Comparison of ENCODE assay signal across 9 mouse cellular contexts in genomic region chr2:84937491-84938150, GRCm38 (mm10). TPM values are rescaled to one million over a fixed set of nuclear protein-coding genes. Genes with fewer than 3 reads are reported as not detected.
DNase-seq lines count a peak whose midpoint lies in the region; ATAC-seq lines count a peak whose summit lies in the region.
"Had no signal": no experiment of that assay in that cellular context is flagged by ENCODE, and none has a peak within 500 bp of the region (broad histone marks: within the 10 kb centered on the region; RNA-seq: fewer than 3 reads in every experiment).

No protein-coding gene starts in this region.

- no peak for ATAC-seq in midbrain, embryonic 13.5 days
- ATAC-seq in midbrain, embryonic 16.5 days: no peak
- no peak for ATAC-seq in limb, embryonic 11.5 days (ENCODE audit: insufficient number of reproducible peaks, low FRiP score, low TSS enrichment, low read depth)
- no peak for ATAC-seq in stomach, embryonic 14.5 days (ENCODE audit: insufficient number of reproducible peaks, insufficient read depth, low FRiP score, low read depth)
- ATAC-seq in erythroid progenitor cell, adult 5-6 weeks (replicated peaks; ENCODE audit: low FRiP score, poor library complexity, severe bottlenecking): no peak

- 89% methylated on average over 3 of the region's 3 CpGs for WGBS in midbrain, embryonic 13.5 days
- 70% methylated on average over 3 of the region's 3 CpGs for WGBS in midbrain, embryonic 16.5 days
- 83% methylated on average over 3 of the region's 3 CpGs for WGBS in limb, embryonic 11.5 days
- WGBS in stomach, embryonic 14.5 days: 38% methylated on average over 3 of the region's 3 CpGs

- no peaks in the 10 kb centered on the region for H3K36me3 ChIP-seq in midbrain, embryonic 13.5 days
- no peaks in the 10 kb centered on the region for H3K36me3 ChIP-seq in midbrain, embryonic 16.5 days (ENCODE audit: control insufficient read depth, insufficient read depth, low read length)
- no peaks in the 10 kb centered on the region; the same call in 1 of the 2 replicates for H3K36me3 ChIP-seq in limb, embryonic 11.5 days (ENCODE audit: control insufficient read depth, insufficient read depth, low read length)
- no peaks in the 10 kb centered on the region; the same call in 1 of the 2 replicates for H3K36me3 ChIP-seq in stomach, embryonic 14.5 days (ENCODE audit: control insufficient read depth, insufficient read depth, low read length)

- no peaks in the 10 kb centered on the region for H3K9me3 ChIP-seq in midbrain, embryonic 13.5 days
- no peaks in the 10 kb centered on the region for H3K9me3 ChIP-seq in midbrain, embryonic 16.5 days (replicated peaks; ENCODE audit: control insufficient read depth, low read length, poor library complexity, severe bottlenecking)
- no peaks in the 10 kb centered on the region for H3K9me3 ChIP-seq in limb, embryonic 11.5 days (ENCODE audit: control insufficient read depth, low read length)
- H3K9me3 ChIP-seq in stomach, embryonic 14.5 days (ENCODE audit: control insufficient read depth, low read depth, low read length): no peaks in the 10 kb centered on the region

- H3K27ac ChIP-seq in midbrain, embryonic 13.5 days: no peak overlapping the region
- no peak overlapping the region for H3K27ac ChIP-seq in midbrain, embryonic 16.5 days (ENCODE audit: low read length)
- no peak overlapping the region for H3K27ac ChIP-seq in limb, embryonic 11.5 days (replicated peaks; ENCODE audit: low read depth, low read length)
- H3K27ac ChIP-seq in stomach, embryonic 14.5 days (ENCODE audit: low read length): peak overlapping the region; percentile 52; the same call in 1 of the 2 replicates

- no peaks in the 10 kb centered on the region for H3K27me3 ChIP-seq in midbrain, embryonic 13.5 days
- H3K27me3 ChIP-seq in midbrain, embryonic 16.5 days (ENCODE audit: control insufficient read depth, insufficient read depth, low read depth, low read length): no peaks in the 10 kb centered on the region
- no peaks in the 10 kb centered on the region for H3K27me3 ChIP-seq in limb, embryonic 11.5 days (ENCODE audit: control insufficient read depth, insufficient read depth, low read length)
- H3K27me3 ChIP-seq in stomach, embryonic 14.5 days (ENCODE audit: control insufficient read depth, insufficient read depth, low read length): no peaks in the 10 kb centered on the region

- H3K4me3 ChIP-seq in midbrain, embryonic 13.5 days (replicated peaks): no peak overlapping the region
- no peak overlapping the region for H3K4me3 ChIP-seq in midbrain, embryonic 16.5 days (ENCODE audit: low read depth, low read length)
- H3K4me3 ChIP-seq in limb, embryonic 11.5 days (ENCODE audit: low read depth, low read length): peak overlapping the region; percentile 41
- peak overlapping the region; percentile 42 for H3K4me3 ChIP-seq in stomach, embryonic 14.5 days (ENCODE audit: low read depth, low read length)

- H3K4me1 ChIP-seq in midbrain, embryonic 13.5 days (replicated peaks): peaks cover 16% of the 10 kb centered on the region
- peaks cover 4% of the 10 kb centered on the region for H3K4me1 ChIP-seq in midbrain, embryonic 16.5 days (ENCODE audit: control insufficient read depth, insufficient read depth, low read length)
- peaks cover 7% of the 10 kb centered on the region; the same call in 1 of the 2 replicates for H3K4me1 ChIP-seq in limb, embryonic 11.5 days (ENCODE audit: control insufficient read depth, insufficient read depth, low read length)
- peaks cover 11% of the 10 kb centered on the region; the same call in 1 of the 2 replicates for H3K4me1 ChIP-seq in stomach, embryonic 14.5 days (ENCODE audit: control insufficient read depth, insufficient read depth, low read length)

- 0 out of 2 replicates have a peak overlapping the region, but pooled peaks have one; percentile 8 for H3K4me2 ChIP-seq in midbrain, embryonic 13.5 days (replicated peaks)
- H3K4me2 ChIP-seq in midbrain, embryonic 16.5 days (ENCODE audit: low read length): no peak overlapping the region
- peak overlapping the region; percentile 46 for H3K4me2 ChIP-seq in limb, embryonic 11.5 days (ENCODE audit: low read depth, severe bottlenecking)
- peak overlapping the region; percentile 67 for H3K4me2 ChIP-seq in stomach, embryonic 14.5 days (replicated peaks; ENCODE audit: low read depth, low read length)

- DNase-seq in fibroblast of lung, adult 2 months (ENCODE audit: low read depth): peak; percentile 24
- DNase-seq in limb, embryonic 11.5 days (ENCODE audit: low spot score): peak; percentile 25
- DNase-seq in thymus, adult 18-20 months: no peak
- no peak for DNase-seq in left cerebral cortex, adult 8-10 months (ENCODE audit: low spot score in 2 of 2)

- H3K9ac ChIP-seq in midbrain, embryonic 13.5 days (replicated peaks): no peak overlapping the region
- no peak overlapping the region for H3K9ac ChIP-seq in midbrain, embryonic 16.5 days (ENCODE audit: low read depth, low read length)
- H3K9ac ChIP-seq in limb, embryonic 11.5 days (ENCODE audit: low read length): no peak overlapping the region
- H3K9ac ChIP-seq in stomach, embryonic 14.5 days (replicated peaks; ENCODE audit: low read depth, low read length): no peak overlapping the region; the same call in 1 of the 2 replicates

RNA-seq across cellular contexts. Expression of gene Slc43a3, which starts 1.2 kb away (rescaled TPM):
- 4.8 and 5.4 TPM in 2 replicates for polyA plus RNA-seq in midbrain, embryonic 13.5 days (2015; fragmentation: Nextera tagmentation; extraction: Ambion mirVana)
- 2.8 and 3.1 TPM in 2 replicates for polyA plus RNA-seq in midbrain, embryonic 16.5 days (2015; fragmentation: Nextera tagmentation; extraction: Ambion mirVana)
- polyA plus RNA-seq in limb, embryonic 11.5 days (2014; fragmentation: Nextera tagmentation; extraction: Ambion mirVana): 31.6 and 31.7 TPM in 2 replicates
- 40.4 and 40.5 TPM in 2 replicates for polyA plus RNA-seq in stomach, embryonic 14.5 days (2014; fragmentation: Nextera tagmentation; extraction: Ambion mirVana)
- total RNA-seq in erythroid progenitor cell, adult 5-6 weeks (2015; ENCODE audit: low replicate concordance): 480 and 538 TPM in 2 replicates
- total RNA-seq in erythroid progenitor cell, adult 5-6 weeks (2017; ENCODE audit: low replicate concordance): 432 and 465 TPM in 2 replicates
- 1 to 10 TPM in 3 of 4 experiments, under 1 TPM in 1; 0.49 to 1.2 (median 1.0) TPM for total RNA-seq in left cerebral cortex, adult 8-10 months (2022)

RNA-seq across cellular contexts. Expression of gene Prg2, which starts 42.6 kb away (rescaled TPM):
- 0.19 and 0.49 TPM in 2 replicates for polyA plus RNA-seq in midbrain, embryonic 13.5 days (2015; fragmentation: Nextera tagmentation; extraction: Ambion mirVana)
- not detected in 2 replicates for polyA plus RNA-seq in midbrain, embryonic 16.5 days (2015; fragmentation: Nextera tagmentation; extraction: Ambion mirVana)
- 0.47 and 0.48 TPM in 2 replicates for polyA plus RNA-seq in limb, embryonic 11.5 days (2014; fragmentation: Nextera tagmentation; extraction: Ambion mirVana)
- 0.42 TPM in 1 of 2 replicates, not detected in the other for polyA plus RNA-seq in stomach, embryonic 14.5 days (2014; fragmentation: Nextera tagmentation; extraction: Ambion mirVana)
- 91.5 and 93.5 TPM in 2 replicates for total RNA-seq in erythroid progenitor cell, adult 5-6 weeks (2015; ENCODE audit: low replicate concordance)
- 123 and 136 TPM in 2 replicates for total RNA-seq in erythroid progenitor cell, adult 5-6 weeks (2017; ENCODE audit: low replicate concordance)
- under 1 TPM in 1 of 4 experiments, not detected in 3; 0.61 TPM for total RNA-seq in left cerebral cortex, adult 8-10 months (2022)

RNA-seq across cellular contexts. Expression of gene Prg3, which starts 50.4 kb away (rescaled TPM):
- polyA plus RNA-seq in midbrain, embryonic 13.5 days (2015; fragmentation: Nextera tagmentation; extraction: Ambion mirVana): not detected in 2 replicates
- not detected in 2 replicates for polyA plus RNA-seq in midbrain, embryonic 16.5 days (2015; fragmentation: Nextera tagmentation; extraction: Ambion mirVana)
- not detected in 2 replicates for polyA plus RNA-seq in limb, embryonic 11.5 days (2014; fragmentation: Nextera tagmentation; extraction: Ambion mirVana)
- polyA plus RNA-seq in stomach, embryonic 14.5 days (2014; fragmentation: Nextera tagmentation; extraction: Ambion mirVana): 0.60 TPM in 1 of 2 replicates, not detected in the other
- 3.4 and 10.1 TPM in 2 replicates for total RNA-seq in erythroid progenitor cell, adult 5-6 weeks (2015; ENCODE audit: low replicate concordance)
- 8.2 and 32.4 TPM in 2 replicates for total RNA-seq in erythroid progenitor cell, adult 5-6 weeks (2017; ENCODE audit: low replicate concordance)
- total RNA-seq in left cerebral cortex, adult 8-10 months (2022): not detected
- polyA plus RNA-seq: brain, embryonic 14.5 days had no signal

RNA-seq across cellular contexts. Expression of gene Rtn4rl2, which starts 51.1 kb away (rescaled TPM):
- polyA plus RNA-seq in midbrain, embryonic 13.5 days (2015; fragmentation: Nextera tagmentation; extraction: Ambion mirVana): 2.2 and 3.6 TPM in 2 replicates
- polyA plus RNA-seq in midbrain, embryonic 16.5 days (2015; fragmentation: Nextera tagmentation; extraction: Ambion mirVana): 3.9 TPM in 2 replicates
- 0.75 and 0.96 TPM in 2 replicates for polyA plus RNA-seq in limb, embryonic 11.5 days (2014; fragmentation: Nextera tagmentation; extraction: Ambion mirVana)
- polyA plus RNA-seq in stomach, embryonic 14.5 days (2014; fragmentation: Nextera tagmentation; extraction: Ambion mirVana): 0.59 and 0.74 TPM in 2 replicates
- not detected in 2 replicates for total RNA-seq in erythroid progenitor cell, adult 5-6 weeks (2015; ENCODE audit: low replicate concordance)
- not detected in 2 replicates for total RNA-seq in erythroid progenitor cell, adult 5-6 weeks (2017; ENCODE audit: low replicate concordance)
- 10 to 100 TPM; 57.0 to 74.6 (median 70.2) TPM for total RNA-seq in left cerebral cortex, adult 8-10 months (2022)

Comparison
In these comparisons a context has a peak if more than half of its experiments do, and no peak if none do; other contexts are left out.
1. H3K4me3 ChIP-seq: peak in limb, embryonic 11.5 days (single experiment) and stomach, embryonic 14.5 days (single experiment); none in midbrain, embryonic 13.5 days (single experiment) and midbrain, embryonic 16.5 days (single experiment).
2. DNase-seq: peak in fibroblast of lung, adult 2 months (single experiment) and limb, embryonic 11.5 days (single experiment); none in thymus, adult 18-20 months (0 of 2) and left cerebral cortex, adult 8-10 months (0 of 2).